Mouse (Mus musculus): ENCODE data around the gene Synj2. TPM values are rescaled to one million over a fixed set of nuclear protein-coding genes. Genes with fewer than 3 reads are reported as not detected.

Synj2 gene
- polyA plus RNA-seq, 1 experiment: 11.2 TPM

DNA sequence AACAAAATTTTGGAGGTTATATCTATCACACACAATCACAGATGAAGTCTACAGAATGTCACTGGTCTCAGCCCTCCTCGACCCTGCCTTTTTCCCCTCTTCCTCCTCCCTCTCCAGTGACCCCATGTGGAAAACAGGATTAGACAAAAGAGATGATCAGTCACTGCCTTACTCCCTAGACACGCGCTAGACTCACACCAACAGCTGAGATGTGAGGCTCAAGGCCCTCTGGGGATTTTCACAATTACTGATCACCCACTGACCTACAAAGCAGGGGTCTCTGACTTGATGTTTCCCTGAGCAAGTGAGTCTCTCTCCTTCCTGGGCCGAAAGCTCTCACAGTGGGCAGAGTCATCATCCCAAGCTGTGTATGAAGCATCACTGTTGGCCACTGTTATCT, 111.7 kb downstream of the Synj2 start:
- TF ChIP-seq POLR2A (IDR thresholded peaks at IDR 0.05; ENCODE audit: borderline replicate concordance, low read depth, low read length) (no peak), CTCF (IDR thresholded peaks at IDR 0.05; ENCODE audit: low read depth, low read length) (no peak)

DNA sequence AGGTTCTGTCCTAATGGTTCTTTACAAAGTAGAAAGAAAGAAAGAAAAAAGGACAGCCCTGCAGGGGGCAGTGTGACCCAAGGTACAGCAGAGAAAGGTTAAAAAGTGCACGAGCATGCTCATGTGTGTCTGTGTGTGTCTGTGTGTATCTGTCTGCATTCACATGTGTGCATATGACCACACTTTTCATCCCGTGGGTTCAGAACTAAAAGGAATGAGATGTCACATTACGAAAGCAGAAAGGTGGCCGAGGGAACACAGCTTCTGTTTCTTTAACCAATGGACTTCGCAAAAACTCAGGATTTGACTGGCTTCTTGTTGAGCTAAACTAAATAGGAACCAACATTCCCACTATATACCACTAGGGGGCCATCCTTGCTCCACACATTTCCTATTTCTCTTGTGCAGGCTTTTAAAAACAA, 113.9 kb downstream of the Synj2 start:
- Histone ChIP-seq H3K4me1 (ENCODE audit: control insufficient read depth, insufficient read depth, low read length) (no peaks in the 10 kb centered on the region), H3K4me3 (ENCODE audit: insufficient read depth, low read length) (peak overlapping the region; percentile 37; the same call in 1 of the 2 replicates), H3K27ac (ENCODE audit: insufficient read depth, low read depth, low read length) (no peak overlapping the region)
- TF ChIP-seq CTCF (IDR thresholded peaks at IDR 0.05; ENCODE audit: low read depth, low read length): 0 out of 2 replicates have a peak, but pooled peaks have one; percentile 17
- no peak for TF ChIP-seq POLR2A (IDR thresholded peaks at IDR 0.05; ENCODE audit: borderline replicate concordance, low read depth, low read length)

More for the DNA sequence above, 111.7 kb downstream of the Synj2 start:
- Histone ChIP-seq H3K27ac (ENCODE audit: insufficient read depth, low read depth, low read length) (no peak overlapping the region), H3K4me3 (ENCODE audit: insufficient read depth, low read length) (no peak overlapping the region), H3K4me1 (ENCODE audit: control insufficient read depth, insufficient read depth, low read length) (no peaks in the 10 kb centered on the region)

GRCm38 (mm10) chr17:6062793-6063192, 121.7 kb downstream of the Synj2 start:
- no peak for TF ChIP-seq POLR2A (IDR thresholded peaks at IDR 0.05; ENCODE audit: borderline replicate concordance, low read depth, low read length)
- no peak for TF ChIP-seq CTCF (IDR thresholded peaks at IDR 0.05; ENCODE audit: low read depth, low read length)

DNA sequence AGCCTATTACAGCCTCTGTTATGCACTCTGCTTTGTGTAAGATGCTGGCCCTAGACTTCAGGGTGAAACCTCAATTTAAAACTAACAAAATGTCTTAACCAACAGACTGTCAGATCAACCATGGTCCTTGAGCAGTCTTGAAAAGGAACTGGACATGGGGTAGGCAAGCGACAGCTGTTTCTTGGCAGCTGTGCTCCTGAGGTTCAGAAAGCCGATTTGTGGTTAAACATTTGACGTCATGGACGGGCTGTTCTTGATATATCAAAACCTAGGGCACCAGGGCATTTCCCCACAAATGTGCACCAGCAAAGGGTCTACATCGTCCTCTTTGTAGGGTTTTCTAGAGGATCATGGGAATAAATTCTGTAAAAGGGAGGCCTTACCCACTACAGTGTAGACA, 122.5 kb downstream of the Synj2 start:
- Histone ChIP-seq H3K4me1 (ENCODE audit: control insufficient read depth, insufficient read depth, low read length) (no peaks in the 10 kb centered on the region), H3K27ac (ENCODE audit: insufficient read depth, low read depth, low read length) (no peak overlapping the region), H3K4me3 (ENCODE audit: insufficient read depth, low read length) (no peak overlapping the region)
- TF ChIP-seq POLR2A (IDR thresholded peaks at IDR 0.05; ENCODE audit: borderline replicate concordance, low read depth, low read length): no peak
- TF ChIP-seq CTCF (IDR thresholded peaks at IDR 0.05; ENCODE audit: low read depth, low read length): no peak

More at GRCm38 (mm10) chr17:6062793-6063192, 121.7 kb downstream of the Synj2 start:
- no peak overlapping the region for H3K4me3 ChIP-seq (ENCODE audit: insufficient read depth, low read length)
- H3K4me1 ChIP-seq (ENCODE audit: control insufficient read depth, insufficient read depth, low read length): no peaks in the 10 kb centered on the region
- no peak overlapping the region for H3K27ac ChIP-seq (ENCODE audit: insufficient read depth, low read depth, low read length)

DNA sequence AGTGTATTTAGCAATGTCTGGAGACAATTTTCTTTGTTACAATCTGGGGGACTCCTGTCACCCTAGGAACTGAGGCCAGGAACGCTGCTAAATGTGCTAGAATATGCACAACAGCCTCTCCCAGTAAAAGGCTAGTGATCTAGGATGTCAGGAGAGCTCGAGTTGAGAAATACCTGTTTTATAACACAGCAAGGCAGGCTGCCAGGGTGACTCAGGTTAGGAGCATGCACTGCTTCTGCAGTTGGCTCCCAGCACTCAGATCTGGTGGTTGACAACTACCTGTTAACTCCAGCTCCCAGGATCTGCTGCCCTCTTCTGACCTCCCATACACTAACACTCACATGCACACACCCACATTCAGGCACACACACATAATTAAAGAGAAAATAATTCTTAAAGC, 124.9 kb downstream of the Synj2 start:
- no peaks in the 10 kb centered on the region for H3K4me1 ChIP-seq (ENCODE audit: control insufficient read depth, insufficient read depth, low read length)
- no peak overlapping the region for H3K4me3 ChIP-seq (ENCODE audit: insufficient read depth, low read length)
- H3K27ac ChIP-seq (ENCODE audit: insufficient read depth, low read depth, low read length): no peak overlapping the region
- TF ChIP-seq CTCF (IDR thresholded peaks at IDR 0.05; ENCODE audit: low read depth, low read length): no peak
- no peak for TF ChIP-seq POLR2A (IDR thresholded peaks at IDR 0.05; ENCODE audit: borderline replicate concordance, low read depth, low read length)

GRCm38 (mm10) chr17:6067613-6068012, 126.5 kb downstream of the Synj2 start:
- H3K4me3 ChIP-seq (ENCODE audit: insufficient read depth, low read length): no peak overlapping the region

GRCm38 (mm10) chr17:6069866-6070265, 128.8 kb downstream of the Synj2 start:
- no peak for TF ChIP-seq CTCF (IDR thresholded peaks at IDR 0.05; ENCODE audit: low read depth, low read length)
- no peak for TF ChIP-seq POLR2A (IDR thresholded peaks at IDR 0.05; ENCODE audit: borderline replicate concordance, low read depth, low read length)
- no peak overlapping the region for H3K27ac ChIP-seq (ENCODE audit: insufficient read depth, low read depth, low read length)
- H3K4me1 ChIP-seq (ENCODE audit: control insufficient read depth, insufficient read depth, low read length): peaks cover 5% of the 10 kb centered on the region
- no peak overlapping the region for H3K4me3 ChIP-seq (ENCODE audit: insufficient read depth, low read length)

More at GRCm38 (mm10) chr17:6067613-6068012, 126.5 kb downstream of the Synj2 start:
- Histone ChIP-seq H3K27ac (ENCODE audit: insufficient read depth, low read depth, low read length) (no peak overlapping the region), H3K4me1 (ENCODE audit: control insufficient read depth, insufficient read depth, low read length) (no peaks in the 10 kb centered on the region)
- TF ChIP-seq CTCF (IDR thresholded peaks at IDR 0.05; ENCODE audit: low read depth, low read length) (no peak), POLR2A (IDR thresholded peaks at IDR 0.05; ENCODE audit: borderline replicate concordance, low read depth, low read length) (no peak)

DNA sequence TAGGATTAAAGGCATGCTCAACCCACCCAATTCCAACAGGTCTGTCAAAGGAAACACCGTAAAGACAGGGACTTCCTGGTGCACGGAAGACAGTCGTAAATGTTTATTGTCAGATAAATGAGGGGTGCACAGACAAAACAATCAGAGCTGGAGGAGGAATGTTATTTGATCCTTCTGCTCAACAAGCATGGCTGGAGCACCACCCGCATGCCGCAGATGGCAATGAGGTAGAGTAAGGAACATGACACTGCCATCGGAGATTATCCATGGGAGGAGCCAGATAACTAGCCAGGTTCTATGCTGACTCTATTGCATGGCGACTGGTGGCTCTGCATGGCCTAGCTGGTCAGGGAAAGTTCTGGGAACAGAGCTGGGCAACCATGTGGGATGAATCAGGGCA, 132.3 kb downstream of the Synj2 start:
- H3K4me3 ChIP-seq (ENCODE audit: insufficient read depth, low read length): no peak overlapping the region
- TF ChIP-seq CTCF (IDR thresholded peaks at IDR 0.05; ENCODE audit: low read depth, low read length) (no peak), POLR2A (IDR thresholded peaks at IDR 0.05; ENCODE audit: borderline replicate concordance, low read depth, low read length) (no peak)
- no peak overlapping the region for H3K27ac ChIP-seq (ENCODE audit: insufficient read depth, low read depth, low read length)
- peaks cover 13% of the 10 kb centered on the region for H3K4me1 ChIP-seq (ENCODE audit: control insufficient read depth, insufficient read depth, low read length)

- peaks cover 12% of the 10 kb centered on the region for H3K4me1 ChIP-seq (ENCODE audit: control insufficient read depth, insufficient read depth, low read length)
- TF ChIP-seq POLR2A (IDR thresholded peaks at IDR 0.05; ENCODE audit: borderline replicate concordance, low read depth, low read length): no peak
- TF ChIP-seq CTCF (IDR thresholded peaks at IDR 0.05; ENCODE audit: low read depth, low read length): no peak
- peak within 1 kb of the TSS; percentile 53 for H3K27ac ChIP-seq (ENCODE audit: insufficient read depth, low read depth, low read length)
- peak within 1 kb of the TSS; percentile 91 for H3K4me3 ChIP-seq (ENCODE audit: insufficient read depth, low read length)
Observed at GRCm38 (mm10) chr17:6079287-6080122, 138.4 kb downstream of the Synj2 start, which contains the start of the genes Serac1 and Gtf2h5. Serac1 (minus strand) TSS chr17:6079741. Gtf2h5 (plus strand) TSS chr17:6079786.

DNA sequence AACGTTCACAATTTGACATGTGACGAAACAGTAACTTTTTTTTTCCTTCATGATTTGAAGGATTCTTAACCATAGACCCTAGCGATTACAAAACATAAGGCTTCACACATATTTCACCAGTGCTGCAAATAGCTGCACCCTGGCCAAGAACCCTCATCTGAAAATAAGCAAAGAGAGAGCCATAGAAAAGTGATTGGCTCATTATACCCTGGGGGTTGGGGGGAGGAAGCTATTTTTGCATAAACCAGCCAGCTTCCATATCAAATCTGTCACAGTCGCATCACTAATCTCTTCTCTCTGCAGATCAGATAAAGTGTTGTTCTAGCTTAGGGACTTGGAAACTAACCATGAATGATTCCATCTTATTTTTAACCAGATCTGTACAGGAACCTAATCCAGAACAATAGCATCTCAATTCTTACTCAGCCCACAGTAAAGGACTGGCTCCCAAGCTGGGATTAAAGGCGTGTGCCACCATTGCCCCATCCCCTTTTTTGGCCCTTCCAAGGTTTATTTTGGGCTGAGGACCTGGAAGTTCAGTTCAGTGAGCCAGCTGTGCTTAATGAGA, 142.3 kb downstream of the Synj2 start:
- Histone ChIP-seq H3K27ac (ENCODE audit: insufficient read depth, low read depth, low read length) (no peak overlapping the region), H3K4me1 (ENCODE audit: control insufficient read depth, insufficient read depth, low read length) (no peaks in the 10 kb centered on the region), H3K4me3 (ENCODE audit: insufficient read depth, low read length) (no peak overlapping the region)
- TF ChIP-seq CTCF (IDR thresholded peaks at IDR 0.05; ENCODE audit: low read depth, low read length): no peak
- TF ChIP-seq POLR2A (IDR thresholded peaks at IDR 0.05; ENCODE audit: borderline replicate concordance, low read depth, low read length): no peak
